Mouse (Mus musculus): ENCODE results near the gene Lypla2. TPM values are rescaled to one million over a fixed set of nuclear protein-coding genes. Genes with fewer than 3 reads are reported as not detected.

Gene Lypla2
- total and polyA plus RNA-seq, 3 experiments: 54.9 to 91.8 (median 57.2) TPM

GRCm38 (mm10) chr4:136020743-136021548 lies 48.5 kb upstream of the Lypla2 start:
- H3K9ac ChIP-seq (ENCODE audit: insufficient read depth, low read depth): peak overlapping the region; percentile 97
- in situ Hi-C loops (cut with MboI; ENCODE audit: low pct_ligation_motif_present, low pct_unique_long_range_greater_than_20kb, low sequenced_read_pairs): no loop called here
- no peak for TF ChIP-seq PAX5 (IDR thresholded peaks at IDR 0.05; ENCODE audit: low read length)
- no peak for TF ChIP-seq GABPA (IDR thresholded peaks at IDR 0.05; ENCODE audit: insufficient replicate concordance, low read depth, low read length)
- no peak for TF ChIP-seq POLR2A (IDR thresholded peaks at IDR 0.05; ENCODE audit: low read depth, low read length)
- no peak for TF ChIP-seq CHD2 (IDR thresholded peaks at IDR 0.05; ENCODE audit: low read length)
- TF ChIP-seq JUND (conservative IDR thresholded peaks at IDR 0.05; ENCODE audit: low read depth, low read length): no peak
- TF ChIP-seq RAD21 (IDR thresholded peaks at IDR 0.05; ENCODE audit: low read depth, low read length): no peak
- TF ChIP-seq UBTF (IDR thresholded peaks at IDR 0.05; ENCODE audit: low read depth, low read length): no peak; the same call in 1 of the 2 replicates
- 0 out of 2 replicates have a peak, but pooled peaks have one; percentile 16 for TF ChIP-seq ELF1 (IDR thresholded peaks at IDR 0.05; ENCODE audit: low read depth, low read length)
- no peak for TF ChIP-seq MAZ (IDR thresholded peaks at IDR 0.05; ENCODE audit: low read depth, low read length)
- no peak for TF ChIP-seq JUN (IDR thresholded peaks at IDR 0.05; ENCODE audit: insufficient read depth, low read depth, low read length)
- no peak for TF ChIP-seq POLR2AphosphoS2 (IDR thresholded peaks at IDR 0.05; ENCODE audit: low read depth, low read length)
- TF ChIP-seq MEF2A (IDR thresholded peaks at IDR 0.05; ENCODE audit: borderline replicate concordance, low read depth, low read length): no peak
- TF ChIP-seq CTCF (conservative IDR thresholded peaks at IDR 0.05 in 1 of 2, IDR thresholded peaks at IDR 0.05 in 1 of 2; ENCODE audit: low read depth in 2 of 2, low read length in 2 of 2): no peak
- peak; percentile 62; the same call in 1 of the 2 replicates for TF ChIP-seq MXI1 (IDR thresholded peaks at IDR 0.05; ENCODE audit: low read depth, low read length)
- TF ChIP-seq ZC3H11A (IDR thresholded peaks at IDR 0.05; ENCODE audit: low read depth, low read length): no peak
- TF ChIP-seq HCFC1 (IDR thresholded peaks at IDR 0.05; ENCODE audit: low read depth, low read length): peak; percentile 59
- no peak for TF ChIP-seq NELFE (IDR thresholded peaks at IDR 0.05; ENCODE audit: low read depth, low read length)
- no peak for TF ChIP-seq TCF12 (IDR thresholded peaks at IDR 0.05; ENCODE audit: low read depth, low read length)
- no peak for TF ChIP-seq MYC (IDR thresholded peaks at IDR 0.05; ENCODE audit: low read depth, low read length)
- no peak for TF ChIP-seq BHLHE40 (IDR thresholded peaks at IDR 0.05; ENCODE audit: low read depth, low read length)
- peak; percentile 86; the same call in 1 of the 2 replicates for TF ChIP-seq CHD1 (IDR thresholded peaks at IDR 0.05; ENCODE audit: low read depth, low read length)
- TF ChIP-seq SIN3A (IDR thresholded peaks at IDR 0.05; ENCODE audit: low read length): peak; percentile 83
- TF ChIP-seq USF1 (IDR thresholded peaks at IDR 0.05; ENCODE audit: low read depth, low read length): no peak
- H3K27me3 ChIP-seq (replicated peaks): no peaks in the 10 kb centered on the region
- peaks cover 5 to 32% of the 10 kb centered on the region in 2 experiments for H3K4me1 ChIP-seq (ENCODE audit: control insufficient read depth in 1 of 2, insufficient read depth in 2 of 2)
- peaks cover 3% of the 10 kb centered on the region for H3K9me3 ChIP-seq (replicated peaks; ENCODE audit: low read length)
- no peak for DNase-seq (ENCODE audit: extremely low read depth)
- H3K4me2 ChIP-seq (ENCODE audit: insufficient read depth, low read depth, poor library complexity, severe bottlenecking): no peak overlapping the region
- H3K27ac ChIP-seq (ENCODE audit: insufficient read depth, low read depth): peak overlapping the region; percentile 39
- peaks cover 55% of the 10 kb centered on the region for H3K79me2 ChIP-seq (replicated peaks; ENCODE audit: control insufficient read depth, extremely low read depth, insufficient read depth, poor library complexity, severe bottlenecking)
- H3K4me3 ChIP-seq (replicated peaks in 1 of 3; ENCODE audit: low read depth in 2 of 3, low read length in 2 of 3, poor library complexity in 1 of 3): peak overlapping the region; percentile 88 to 97 (median 94)
- dilution Hi-C loops (cut with MboI; ENCODE audit: extremely low pct_ligation_motif_present, extremely low pct_unique_long_range_greater_than_20kb, low sequenced_read_pairs): no loop called here
- peaks cover 8 to 27% of the 10 kb centered on the region in 2 experiments for H3K36me3 ChIP-seq (replicated peaks in 1 of 2; ENCODE audit: control insufficient read depth in 1 of 2, insufficient read depth in 1 of 2, low read length in 1 of 2)
